Mouse (Mus musculus) ES-CJ7 (cell line): ENCODE measurements around the gene Trpv3.
A peak's percentile ranks its signal among the peaks of the same experiment; 100 is the strongest.
"Not testable (repeated sequence)": the region's sequence is repeated elsewhere in the genome, so short reads cannot be mapped to it uniquely, and the experiment has no call there.

Experiments
- DNase-seq: peaks from one replicate; pipeline ENCODE4 v3.0.0; 2011; ENCODE audit warnings: low read depth, low spot score

The Trpv3 gene

GRCm38 (mm10) chr11:73284351-73284750 lies 17.2 kb downstream of the Trpv3 start:
- DNase-seq: no peak

GRCm38 (mm10) chr11:73289621-73290020 lies 22.4 kb downstream of the Trpv3 start:
- DNase-seq: no peak

- DNase-seq: no peak
These were observed 35.9 kb downstream of the Trpv3 start for GRCm38 (mm10) chr11:73303123-73303522.

GRCm38 (mm10) chr11:73315961-73316360 lies 48.8 kb downstream of the Trpv3 start:
- DNase-seq: no peak

GRCm38 (mm10) chr11:73318581-73318980 lies 51.4 kb downstream of the Trpv3 start:
- peak; percentile 85 for DNase-seq

- DNase-seq: not testable (repeated sequence)
These were observed 53.9 kb downstream of the Trpv3 start for GRCm38 (mm10) chr11:73321064-73321463.

- DNase-seq: no peak
These were observed 57.0 kb downstream of the Trpv3 start for GRCm38 (mm10) chr11:73323906-73324830.

GRCm38 (mm10) chr11:73326485-73326886 lies 59.3 kb downstream of the Trpv3 start:
- no peak for DNase-seq

- no peak for DNase-seq
These were observed 60.2 kb downstream of the Trpv3 start for GRCm38 (mm10) chr11:73327361-73327760.

GRCm38 (mm10) chr11:73329442-73329841 lies 62.3 kb downstream of the Trpv3 start, which contains the start of the genes Aspa, Gm49340 and Spata22:
Aspa (minus strand) TSS chr11:73329596.
Gm49340 (plus strand) TSS chr11:73329741.
Spata22 (plus strand) TSS chr11:73329741.
- DNase-seq: peak; percentile 81

- no peak for DNase-seq
These were observed 66.2 kb downstream of the Trpv3 start for GRCm38 (mm10) chr11:73333357-73333756.

- DNase-seq: no peak
These were observed 69.7 kb downstream of the Trpv3 start for GRCm38 (mm10) chr11:73336919-73337318.
